Mouse (Mus musculus): ENCODE measurements around the gene Gpr4. TPM values are rescaled to one million over a fixed set of nuclear protein-coding genes. Genes with fewer than 3 reads are reported as not detected.

Gpr4 gene
- polyA plus RNA-seq, 1 experiment: 5.5 TPM

GRCm38 (mm10) chr7:19228793-19229148, 16.4 kb downstream of the Gpr4 start:
- Histone ChIP-seq H3K27me3 (ENCODE audit: control insufficient read depth, insufficient read depth, low read length) (no peaks in the 10 kb centered on the region), H3K4me3 (ENCODE audit: control insufficient read depth, insufficient read depth, low read length) (peak overlapping the region; percentile 54), H3K36me3 (ENCODE audit: control insufficient read depth, insufficient read depth, low read length) (no peaks in the 10 kb centered on the region), H3K4me1 (replicated peaks; ENCODE audit: control insufficient read depth, insufficient read depth, low read length) (peaks cover 8% of the 10 kb centered on the region), H3K27ac (ENCODE audit: control insufficient read depth, insufficient read depth, low read length) (peak overlapping the region; percentile 61)
- TF ChIP-seq CTCF (IDR thresholded peaks at IDR 0.05; ENCODE audit: borderline replicate concordance, control insufficient read depth, extremely low read depth, insufficient read depth, low read length, poor library complexity) (no peak), POLR2A (IDR thresholded peaks at IDR 0.05; ENCODE audit: control insufficient read depth, extremely low read depth, insufficient read depth, low read length, poor library complexity) (no peak)
- WGBS: 1% methylated on average over 14 of the region's 14 CpGs
- DNase-seq: no peak

GRCm38 (mm10) chr7:19229404-19229803, 17.1 kb downstream of the Gpr4 start:
- no peak for DNase-seq
- H3K27me3 ChIP-seq (ENCODE audit: control insufficient read depth, insufficient read depth, low read length): no peaks in the 10 kb centered on the region
- no peaks in the 10 kb centered on the region for H3K36me3 ChIP-seq (ENCODE audit: control insufficient read depth, insufficient read depth, low read length)
- no peak overlapping the region for H3K27ac ChIP-seq (ENCODE audit: control insufficient read depth, insufficient read depth, low read length)
- H3K4me3 ChIP-seq (ENCODE audit: control insufficient read depth, insufficient read depth, low read length): peak overlapping the region; percentile 54
- peaks cover 8% of the 10 kb centered on the region for H3K4me1 ChIP-seq (replicated peaks; ENCODE audit: control insufficient read depth, insufficient read depth, low read length)
- TF ChIP-seq CTCF (IDR thresholded peaks at IDR 0.05; ENCODE audit: borderline replicate concordance, control insufficient read depth, extremely low read depth, insufficient read depth, low read length, poor library complexity) (no peak), POLR2A (IDR thresholded peaks at IDR 0.05; ENCODE audit: control insufficient read depth, extremely low read depth, insufficient read depth, low read length, poor library complexity) (no peak)
- WGBS: 31% methylated on average over 5 of the region's 5 CpGs

GRCm38 (mm10) chr7:19230041-19230580, 17.8 kb downstream of the Gpr4 start:
- Histone ChIP-seq H3K36me3 (ENCODE audit: control insufficient read depth, insufficient read depth, low read length) (no peaks in the 10 kb centered on the region), H3K27ac (ENCODE audit: control insufficient read depth, insufficient read depth, low read length) (no peak overlapping the region), H3K4me3 (ENCODE audit: control insufficient read depth, insufficient read depth, low read length) (no peak overlapping the region), H3K27me3 (ENCODE audit: control insufficient read depth, insufficient read depth, low read length) (no peaks in the 10 kb centered on the region), H3K4me1 (replicated peaks; ENCODE audit: control insufficient read depth, insufficient read depth, low read length) (peaks cover 8% of the 10 kb centered on the region)
- 96% methylated on average over 2 of the region's 2 CpGs for WGBS
- DNase-seq: no peak
- TF ChIP-seq POLR2A (IDR thresholded peaks at IDR 0.05; ENCODE audit: control insufficient read depth, extremely low read depth, insufficient read depth, low read length, poor library complexity) (no peak), CTCF (IDR thresholded peaks at IDR 0.05; ENCODE audit: borderline replicate concordance, control insufficient read depth, extremely low read depth, insufficient read depth, low read length, poor library complexity) (no peak)

- DNase-seq: no peak
- 96% methylated on average over 5 of the region's 5 CpGs for WGBS
- no peak overlapping the region for H3K27ac ChIP-seq (ENCODE audit: control insufficient read depth, insufficient read depth, low read length)
- H3K27me3 ChIP-seq (ENCODE audit: control insufficient read depth, insufficient read depth, low read length): no peaks in the 10 kb centered on the region
- H3K36me3 ChIP-seq (ENCODE audit: control insufficient read depth, insufficient read depth, low read length): no peaks in the 10 kb centered on the region
- no peak overlapping the region for H3K4me3 ChIP-seq (ENCODE audit: control insufficient read depth, insufficient read depth, low read length)
- no peak for TF ChIP-seq CTCF (IDR thresholded peaks at IDR 0.05; ENCODE audit: borderline replicate concordance, control insufficient read depth, extremely low read depth, insufficient read depth, low read length, poor library complexity)
- no peak for TF ChIP-seq POLR2A (IDR thresholded peaks at IDR 0.05; ENCODE audit: control insufficient read depth, extremely low read depth, insufficient read depth, low read length, poor library complexity)
- H3K4me1 ChIP-seq (replicated peaks; ENCODE audit: control insufficient read depth, insufficient read depth, low read length): peaks cover 8% of the 10 kb centered on the region
Observed at GRCm38 (mm10) chr7:19230899-19231298, 18.6 kb downstream of the Gpr4 start.

- no peak overlapping the region for H3K27ac ChIP-seq (ENCODE audit: control insufficient read depth, insufficient read depth, low read length)
- WGBS: 97% methylated on average over 3 of the region's 3 CpGs
- TF ChIP-seq CTCF (IDR thresholded peaks at IDR 0.05; ENCODE audit: borderline replicate concordance, control insufficient read depth, extremely low read depth, insufficient read depth, low read length, poor library complexity) (no peak), POLR2A (IDR thresholded peaks at IDR 0.05; ENCODE audit: control insufficient read depth, extremely low read depth, insufficient read depth, low read length, poor library complexity) (no peak)
- H3K27me3 ChIP-seq (ENCODE audit: control insufficient read depth, insufficient read depth, low read length): no peaks in the 10 kb centered on the region
- no peak overlapping the region for H3K4me3 ChIP-seq (ENCODE audit: control insufficient read depth, insufficient read depth, low read length)
- DNase-seq: no peak
- H3K4me1 ChIP-seq (replicated peaks; ENCODE audit: control insufficient read depth, insufficient read depth, low read length): peaks cover 6% of the 10 kb centered on the region
- H3K36me3 ChIP-seq (ENCODE audit: control insufficient read depth, insufficient read depth, low read length): no peaks in the 10 kb centered on the region
Observed at GRCm38 (mm10) chr7:19231849-19232248, 19.5 kb downstream of the Gpr4 start.

GRCm38 (mm10) chr7:19234652-19235051, 22.3 kb downstream of the Gpr4 start:
- no peak overlapping the region for H3K4me3 ChIP-seq (ENCODE audit: control insufficient read depth, insufficient read depth, low read length)
- DNase-seq: no peak
- no peaks in the 10 kb centered on the region for H3K27me3 ChIP-seq (ENCODE audit: control insufficient read depth, insufficient read depth, low read length)
- H3K36me3 ChIP-seq (ENCODE audit: control insufficient read depth, insufficient read depth, low read length): no peaks in the 10 kb centered on the region
- TF ChIP-seq POLR2A (IDR thresholded peaks at IDR 0.05; ENCODE audit: control insufficient read depth, extremely low read depth, insufficient read depth, low read length, poor library complexity) (no peak), CTCF (IDR thresholded peaks at IDR 0.05; ENCODE audit: borderline replicate concordance, control insufficient read depth, extremely low read depth, insufficient read depth, low read length, poor library complexity) (no peak)
- no peaks in the 10 kb centered on the region for H3K4me1 ChIP-seq (replicated peaks; ENCODE audit: control insufficient read depth, insufficient read depth, low read length)
- H3K27ac ChIP-seq (ENCODE audit: control insufficient read depth, insufficient read depth, low read length): no peak overlapping the region
- WGBS: 75% methylated on average over 5 of the region's 5 CpGs

Measured in thymus, adult 2 months (tissue).